Mouse (Mus musculus) kidney, adult 2 months (tissue): ENCODE measurements around the gene Txnrd3.

Experiments used
- CTCF ChIP-seq: fragments of 200-500 bp; conservative IDR thresholded peaks from 2 replicates; pipeline ENCODE4 v1.5.1; 2011; ENCODE audit warnings: low read depth, mild to moderate bottlenecking, control low read depth, low read length, moderate library complexity, mixed read lengths; ENCODE audit not compliant: insufficient read depth, insufficient read length
- POLR2A ChIP-seq: fragments of 200-500 bp; IDR thresholded peaks from one replicate; pipeline ENCODE4 v1.6.1; 2011; ENCODE audit warnings: low read depth, low read length, control low read depth

DNA sequence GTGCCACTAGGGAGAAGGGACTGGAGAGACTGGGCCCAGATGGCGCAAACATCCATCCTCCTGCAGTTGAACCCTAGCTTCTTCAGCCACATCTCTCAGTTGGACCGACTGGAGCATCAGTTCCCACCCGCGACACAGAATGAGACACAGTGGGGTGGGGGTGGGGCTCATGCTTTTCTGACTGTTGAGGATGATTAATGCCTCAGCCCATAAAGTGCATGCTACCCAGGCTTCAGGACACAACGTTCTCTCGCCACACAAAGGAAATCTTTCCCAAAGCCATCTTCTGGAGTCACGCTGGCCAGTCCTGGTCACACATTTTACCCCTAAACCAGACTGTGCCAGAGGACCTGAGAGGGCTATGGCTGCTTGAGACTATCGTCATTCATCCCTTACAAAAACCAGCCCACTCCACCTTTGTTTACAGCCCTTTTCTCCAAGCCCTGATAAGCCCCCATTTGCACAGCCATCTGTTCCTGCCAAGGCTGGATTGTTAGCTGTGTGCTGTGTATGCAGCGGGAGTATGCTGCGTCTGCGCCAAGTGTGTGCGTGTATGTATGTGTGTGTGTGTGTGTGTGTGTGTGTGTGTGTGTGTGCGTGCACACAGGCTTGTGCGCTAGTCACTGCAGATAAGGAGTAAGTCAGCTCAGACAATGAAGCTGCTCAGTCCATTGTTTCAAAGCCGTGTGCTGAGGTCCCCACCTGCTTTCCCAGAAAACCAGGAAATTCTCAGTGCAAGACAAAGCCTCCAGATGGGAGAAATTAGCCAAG is 30.3 kb upstream of the Txnrd3 start:
- TF ChIP-seq POLR2A: no peak
- TF ChIP-seq CTCF: no peak
